Mouse (Mus musculus) liver, adult 2 months (tissue): ENCODE data around the gene Trim38. TPM values are rescaled to one million over a fixed set of nuclear protein-coding genes. Genes with fewer than 3 reads are reported as not detected.

Experiments used
- DNase-seq: peaks from one replicate; pipeline ENCODE4 v3.0.0-alpha.2; 2011; ENCODE audit warnings: low read depth, low spot score; ENCODE audit errors: extremely low read depth
- H3K27ac ChIP-seq: fragments of 200-500 bp; replicated peaks from 2 replicates; pipeline ENCODE4 v1.5.1; 2012; ENCODE audit warnings: low read depth, mild to moderate bottlenecking, control low read depth, inconsistent platforms, low read length; ENCODE audit not compliant: insufficient read depth
- H3K27me3 ChIP-seq: fragments of 200-500 bp; 2 replicates; pipeline ENCODE4 v1.6.1; 2012; ENCODE audit warnings: mild to moderate bottlenecking, moderate library complexity, low read length, inconsistent platforms; ENCODE audit not compliant: control insufficient read depth, insufficient read depth
- H3K36me3 ChIP-seq: fragments of 200-500 bp; 2 replicates; pipeline ENCODE4 v1.6.1; 2012; ENCODE audit warnings: low read length, inconsistent platforms; ENCODE audit not compliant: control insufficient read depth, insufficient read depth
- H3K4me1 ChIP-seq: fragments of 200-500 bp; 2 replicates; pipeline ENCODE4 v1.6.1; 2011; ENCODE audit warnings: low read length; ENCODE audit not compliant: control insufficient read depth, insufficient read depth
- H3K4me3 ChIP-seq: fragments of 200-500 bp; 2 replicates; pipeline ENCODE4 v1.5.1; 2011; ENCODE audit warnings: low read depth, mild to moderate bottlenecking, control low read depth, low read length, moderate library complexity; ENCODE audit not compliant: insufficient read depth
- H3K79me2 ChIP-seq: fragments of 200-500 bp; 2 replicates; pipeline ENCODE4 v1.6.1; 2012; ENCODE audit warnings: inconsistent platforms, mild to moderate bottlenecking, low read length, moderate library complexity; ENCODE audit not compliant: control insufficient read depth, insufficient read depth
- H3K9ac ChIP-seq: fragments of 200-500 bp; 2 replicates; pipeline ENCODE4 v1.6.1; 2012; ENCODE audit warnings: low read depth, mild to moderate bottlenecking, control low read depth, inconsistent platforms, low read length
- CTCF ChIP-seq: fragments of 200-500 bp; IDR thresholded peaks from 2 replicates; pipeline ENCODE4 v1.5.1; 2011; ENCODE audit warnings: low read depth, low read length, control low read depth
- POLR2A ChIP-seq: fragments of 200-500 bp; IDR thresholded peaks from 2 replicates; pipeline ENCODE4 v1.6.1; 2011; ENCODE audit warnings: low read length, control low read depth; ENCODE audit not compliant: insufficient read depth; ENCODE audit errors: extremely low read depth
- WGBS: fragments of 180-500 bp; shearing (Covaris S2); methylation state at CpG from one replicate; pipeline ENCODE4 v1.1.7; 2018; 5-methylcytosine and 5-hydroxymethylcytosine counted together
- polyA plus RNA-seq: library from polyadenylated mRNA; depleted of rRNA; stranded (reverse); fragments of >200 nt; gene quantifications from 2 replicates; pipeline ENCODE4 v1.2.3, GENCODE M21; 2012
- total RNA-seq: library from RNA; depleted of rRNA; stranded (reverse); fragments of >200 nt; gene quantifications from 2 replicates; pipeline ENCODE4 v1.2.3, GENCODE M21; 2014

Trim38 gene
- total and polyA plus RNA-seq, 2 experiments = not detected

DNA sequence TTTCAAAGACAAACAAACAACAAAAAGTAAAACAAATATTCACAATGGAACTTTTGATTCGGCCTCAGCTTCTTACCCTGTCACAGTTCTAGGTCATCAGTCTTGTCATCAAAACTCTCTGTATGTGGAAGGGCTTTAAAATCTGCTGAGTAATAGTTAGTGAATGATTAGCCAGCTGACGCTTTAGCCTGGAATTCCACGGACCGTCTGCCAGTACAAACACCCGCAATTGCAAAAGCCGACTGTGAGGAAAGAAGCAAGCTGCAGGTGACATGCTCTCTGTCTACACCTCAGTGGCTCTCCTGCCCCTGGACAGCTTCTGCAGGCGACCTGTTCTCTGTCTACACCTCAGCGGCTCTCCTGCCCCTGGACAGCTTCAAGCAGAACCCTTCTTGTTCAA is 39.2 kb upstream of the Trim38 start:
- Histone ChIP-seq H3K36me3 (no peaks in the 10 kb centered on the region), H3K4me1 (peaks cover 20% of the 10 kb centered on the region), H3K9ac (peak overlapping the region; percentile 17; the same call in 1 of the 2 replicates), H3K79me2 (no peaks in the 10 kb centered on the region), H3K4me3 (peak overlapping the region; percentile 42), H3K27ac (peak overlapping the region; percentile 55), H3K27me3 (no peaks in the 10 kb centered on the region)
- TF ChIP-seq CTCF (no peak), POLR2A (peak; percentile 69)
- peak; percentile 100 for DNase-seq
- WGBS = 11% methylated on average over 8 of the region's 8 CpGs

DNA sequence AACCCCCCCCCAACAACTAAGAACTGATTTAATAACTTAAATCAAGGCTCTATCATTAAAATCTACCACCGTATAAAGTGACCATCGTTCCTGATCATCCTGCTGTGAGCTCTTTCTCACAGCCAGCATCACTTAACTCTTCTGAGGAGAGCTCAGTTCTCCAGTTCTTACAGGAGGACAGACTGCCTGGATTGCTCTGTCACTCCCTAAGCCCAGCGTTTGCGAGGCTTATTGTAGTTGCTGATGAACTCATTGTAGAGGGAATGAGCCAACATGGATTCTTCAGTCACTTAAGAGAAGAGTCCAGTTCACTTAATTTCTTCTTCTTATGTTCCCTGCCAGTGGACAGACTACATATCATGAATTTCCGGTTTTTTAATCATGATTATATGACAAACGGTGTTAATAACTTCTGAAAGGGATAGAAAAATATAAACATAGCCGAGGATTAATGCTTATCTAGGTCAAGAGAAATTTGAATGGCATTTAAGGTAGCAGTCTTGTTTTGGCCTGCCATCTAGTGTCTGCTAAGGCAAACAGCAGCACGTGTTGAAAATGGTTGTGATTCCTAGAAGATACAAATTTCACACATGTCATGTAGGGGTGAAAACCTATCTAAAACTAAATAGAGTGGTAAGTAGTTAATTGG is 37.4 kb upstream of the Trim38 start:
- 15% methylated on average over 8 of the region's 8 CpGs for WGBS
- no peaks in the 10 kb centered on the region for H3K36me3 ChIP-seq
- TF ChIP-seq POLR2A (no peak), CTCF (peak; percentile 57)
- H3K27ac ChIP-seq = peak overlapping the region; percentile 41
- H3K79me2 ChIP-seq = no peaks in the 10 kb centered on the region
- H3K4me3 ChIP-seq = no peak overlapping the region
- DNase-seq = peak; percentile 75
- no peaks in the 10 kb centered on the region for H3K27me3 ChIP-seq
- peak overlapping the region; percentile 22 for H3K9ac ChIP-seq
- H3K4me1 ChIP-seq = peaks cover 22% of the 10 kb centered on the region

DNA sequence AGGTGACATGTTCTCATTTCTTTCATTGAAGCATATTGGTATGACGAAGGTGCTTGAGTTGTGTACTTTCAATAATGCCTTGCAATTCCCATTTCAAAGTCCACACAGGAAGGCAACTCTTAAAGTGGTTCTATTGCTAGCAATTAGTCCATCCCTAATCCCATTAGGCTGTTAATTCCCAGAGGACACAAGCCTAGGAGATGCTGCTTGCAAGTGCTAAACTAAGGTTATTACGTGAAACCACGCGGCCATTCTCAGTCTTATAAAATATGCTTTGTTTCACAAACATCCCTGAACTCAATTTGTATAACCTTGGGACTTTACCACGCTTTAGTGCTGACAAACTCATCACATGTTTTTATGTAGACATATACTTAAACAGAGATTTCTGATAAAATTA is 32.6 kb upstream of the Trim38 start:
- 71% methylated on average over 5 of the region's 5 CpGs for WGBS
- H3K27ac ChIP-seq = no peak overlapping the region
- H3K79me2 ChIP-seq = no peaks in the 10 kb centered on the region
- TF ChIP-seq CTCF (no peak), POLR2A (no peak)
- H3K36me3 ChIP-seq = no peaks in the 10 kb centered on the region
- peaks cover 8% of the 10 kb centered on the region for H3K4me1 ChIP-seq
- no peak overlapping the region for H3K9ac ChIP-seq
- no peak overlapping the region for H3K4me3 ChIP-seq
- H3K27me3 ChIP-seq = no peaks in the 10 kb centered on the region
- peak; percentile 50 for DNase-seq

DNA sequence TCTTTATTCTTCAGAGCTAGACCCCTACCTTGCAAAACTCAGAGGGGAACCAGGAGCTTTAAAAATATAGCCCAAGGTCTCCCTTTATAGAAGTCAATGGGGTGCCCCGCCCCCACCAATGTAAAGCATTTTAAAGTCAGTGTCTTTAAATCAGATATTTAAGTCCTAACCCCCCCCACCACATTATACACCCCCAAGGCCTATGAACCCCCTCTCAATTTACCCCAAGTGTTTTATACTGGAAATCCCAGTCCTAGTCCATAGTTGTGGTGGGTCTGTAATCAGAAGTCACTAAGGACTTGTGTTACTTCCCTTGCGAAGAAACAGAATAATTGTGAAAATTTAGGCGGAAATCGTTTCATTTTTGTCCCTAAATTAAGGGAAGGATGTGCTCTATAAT is 31.7 kb upstream of the Trim38 start:
- H3K9ac ChIP-seq = peak overlapping the region; percentile 67; the same call in 1 of the 2 replicates
- no peak overlapping the region; the same call in 1 of the 2 replicates for H3K27ac ChIP-seq
- TF ChIP-seq POLR2A (no peak), CTCF (no peak)
- 25% methylated on average over 4 of the region's 4 CpGs for WGBS
- H3K4me1 ChIP-seq = peaks cover 6% of the 10 kb centered on the region
- H3K36me3 ChIP-seq = no peaks in the 10 kb centered on the region
- H3K27me3 ChIP-seq = no peaks in the 10 kb centered on the region
- no peaks in the 10 kb centered on the region for H3K79me2 ChIP-seq
- DNase-seq = no peak
- peak overlapping the region; percentile 63; the same call in 1 of the 2 replicates for H3K4me3 ChIP-seq

DNA sequence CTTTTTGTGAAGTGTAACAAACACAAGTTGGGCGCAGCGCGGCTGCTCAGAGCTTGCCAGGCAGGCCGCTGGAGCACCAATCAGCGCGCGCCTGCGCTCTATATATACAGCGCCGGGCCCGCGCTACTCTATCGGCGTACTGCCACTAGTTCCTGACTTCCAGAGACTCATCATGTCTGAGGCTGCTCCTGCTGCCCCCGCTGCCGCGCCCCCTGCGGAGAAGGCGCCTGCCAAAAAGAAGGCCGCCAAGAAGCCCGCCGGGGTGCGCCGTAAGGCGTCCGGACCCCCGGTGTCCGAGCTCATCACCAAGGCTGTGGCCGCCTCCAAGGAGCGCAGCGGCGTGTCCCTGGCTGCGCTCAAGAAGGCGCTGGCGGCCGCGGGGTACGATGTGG is 31.0 kb upstream of the Trim38 start, which contains the start of gene Hist1h1c:
Gene Hist1h1c (plus strand): TSS at position 132 of the 392 bp plus-strand sequence.
- Histone ChIP-seq H3K79me2 (no peaks in the 10 kb centered on the region), H3K27me3 (no peaks in the 10 kb centered on the region), H3K4me1 (peaks cover 4% of the 10 kb centered on the region; the same call in 1 of the 2 replicates), H3K4me3 (peak within 1 kb of the TSS; percentile 63), H3K36me3 (no peaks in the 10 kb centered on the region), H3K9ac (peak within 1 kb of the TSS; percentile 67), H3K27ac (peak within 1 kb of the TSS; percentile 68)
- peak; percentile 64 for DNase-seq
- no peak; the same call in 1 of the 2 replicates for TF ChIP-seq CTCF
- peak; percentile 98 for TF ChIP-seq POLR2A
- WGBS = under 1% methylated on average over 38 of the region's 38 CpGs
